Mouse (Mus musculus): Measurements from ENCODE around the gene Rnase12. TPM values are rescaled to one million over a fixed set of nuclear protein-coding genes. Genes with fewer than 3 reads are reported as not detected.
"Not testable (repeated sequence)": the region's sequence is repeated elsewhere in the genome, so short reads cannot be mapped to it uniquely, and the experiment has no call there.

Rnase12 gene
- polyA plus RNA-seq, 1 experiment = not detected

DNA sequence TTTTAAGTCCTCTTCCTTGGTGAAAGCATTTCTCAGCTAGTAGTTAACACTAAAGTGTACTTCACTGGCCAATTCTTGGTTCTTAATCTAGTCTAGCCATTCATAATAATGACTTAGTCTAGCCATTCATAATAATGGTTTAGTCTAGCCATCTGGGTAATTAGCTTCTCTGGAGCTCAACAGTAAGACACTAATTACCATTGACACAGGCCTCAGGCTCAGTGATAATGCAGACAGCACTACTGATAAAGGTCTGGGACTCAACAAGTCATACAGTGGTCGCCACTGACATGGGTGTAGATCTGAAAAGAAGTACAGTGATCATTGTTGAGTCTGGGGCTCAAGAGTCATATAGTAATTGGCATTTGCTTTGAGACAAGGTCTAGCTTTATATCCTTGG is 32.6 kb downstream of the Rnase12 start:
- H3K4me3 ChIP-seq (replicated peaks; ENCODE audit: control insufficient read depth, low read depth, low read length) = no peak overlapping the region
- 69% methylated on average over 1 of the region's 1 CpGs for WGBS
- no peak for TF ChIP-seq POLR2A (IDR thresholded peaks at IDR 0.05; ENCODE audit: borderline replicate concordance, control insufficient read depth, low read depth, low read length)
- no peak for TF ChIP-seq CTCF (IDR thresholded peaks at IDR 0.05; ENCODE audit: control insufficient read depth, insufficient read depth, low read length)
- no peak overlapping the region for H3K27ac ChIP-seq (ENCODE audit: control insufficient read depth, insufficient read depth, low read depth, low read length, poor library complexity)
- H3K4me1 ChIP-seq (ENCODE audit: control insufficient read depth, insufficient read depth, low read length) = no peaks in the 10 kb centered on the region; the same call in 1 of the 2 replicates

DNA sequence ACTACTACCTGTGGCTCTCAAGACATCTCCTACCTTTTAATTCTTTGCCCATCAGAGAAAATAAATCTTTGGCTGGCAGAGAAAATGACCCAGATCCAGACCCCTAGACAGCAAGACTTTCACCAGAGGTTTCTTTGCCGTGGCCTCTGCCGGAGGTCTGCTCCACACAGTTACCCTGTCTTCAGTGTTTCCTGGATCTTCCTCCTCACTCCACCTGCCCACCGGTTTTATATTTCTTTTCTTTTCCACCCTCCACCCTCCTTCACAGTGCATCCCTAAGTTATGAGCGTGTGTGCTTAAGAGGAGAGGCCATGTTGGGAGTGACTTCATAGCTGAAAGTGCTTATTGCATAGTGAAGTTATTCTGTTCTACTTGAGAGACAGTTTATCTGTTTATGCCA is 34.0 kb downstream of the Rnase12 start:
- TF ChIP-seq POLR2A (IDR thresholded peaks at IDR 0.05; ENCODE audit: borderline replicate concordance, control insufficient read depth, low read depth, low read length) = no peak
- no peak for TF ChIP-seq CTCF (IDR thresholded peaks at IDR 0.05; ENCODE audit: control insufficient read depth, insufficient read depth, low read length)
- Histone ChIP-seq H3K4me3 (replicated peaks; ENCODE audit: control insufficient read depth, low read depth, low read length) (no peak overlapping the region), H3K4me1 (ENCODE audit: control insufficient read depth, insufficient read depth, low read length) (no peaks in the 10 kb centered on the region; the same call in 1 of the 2 replicates), H3K27ac (ENCODE audit: control insufficient read depth, insufficient read depth, low read depth, low read length, poor library complexity) (no peak overlapping the region)
- WGBS = 91% methylated on average over 4 of the region's 4 CpGs

DNA sequence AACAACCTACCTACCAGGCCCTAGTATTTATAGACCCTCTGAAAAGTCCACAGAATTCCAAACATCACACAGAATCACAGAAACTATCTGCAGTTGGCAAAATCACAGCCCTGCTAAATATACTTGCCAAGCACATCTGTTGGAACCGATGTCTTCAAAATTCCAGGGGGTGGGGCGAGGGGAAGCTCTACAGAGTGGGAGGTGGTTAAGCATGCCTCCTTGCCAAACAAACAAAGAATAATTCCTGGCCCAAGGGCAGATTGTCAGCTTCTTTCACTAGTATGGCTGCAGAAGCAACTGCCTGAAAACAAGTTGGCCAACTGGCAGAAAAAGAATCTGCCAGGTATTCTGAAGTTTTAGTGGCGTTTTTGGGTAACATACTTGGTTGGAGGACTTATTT is 40.2 kb downstream of the Rnase12 start:
- Histone ChIP-seq H3K27ac (ENCODE audit: control insufficient read depth, insufficient read depth, low read depth, low read length, poor library complexity) (no peak overlapping the region), H3K4me1 (ENCODE audit: control insufficient read depth, insufficient read depth, low read length) (no peaks in the 10 kb centered on the region; the same call in 1 of the 2 replicates), H3K4me3 (replicated peaks; ENCODE audit: control insufficient read depth, low read depth, low read length) (no peak overlapping the region)
- WGBS = 81% methylated on average over 3 of the region's 3 CpGs
- TF ChIP-seq POLR2A (IDR thresholded peaks at IDR 0.05; ENCODE audit: borderline replicate concordance, control insufficient read depth, low read depth, low read length) = no peak
- no peak for TF ChIP-seq CTCF (IDR thresholded peaks at IDR 0.05; ENCODE audit: control insufficient read depth, insufficient read depth, low read length)

DNA sequence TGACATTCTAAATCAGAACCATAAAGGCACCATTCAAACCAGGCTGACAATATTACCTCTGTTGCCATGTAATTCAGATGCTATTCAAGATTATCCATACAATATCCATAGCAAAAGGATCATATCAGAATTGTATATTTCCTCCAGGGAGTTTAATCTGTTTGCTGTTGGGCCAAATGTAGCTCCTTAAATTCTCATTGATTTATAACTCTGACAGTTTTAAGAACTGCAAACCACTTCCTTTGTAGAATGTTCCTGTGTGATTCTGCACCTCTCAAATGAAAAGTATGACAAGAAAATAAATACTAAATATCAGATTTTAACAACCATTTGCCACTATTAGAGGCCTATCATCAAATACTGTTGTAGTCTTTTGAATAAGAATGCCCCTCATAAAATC is 41.7 kb downstream of the Rnase12 start:
- no peak overlapping the region for H3K27ac ChIP-seq (ENCODE audit: control insufficient read depth, insufficient read depth, low read depth, low read length, poor library complexity)
- no peaks in the 10 kb centered on the region for H3K4me1 ChIP-seq (ENCODE audit: control insufficient read depth, insufficient read depth, low read length)
- H3K4me3 ChIP-seq (replicated peaks; ENCODE audit: control insufficient read depth, low read depth, low read length) = no peak overlapping the region
- no peak for TF ChIP-seq CTCF (IDR thresholded peaks at IDR 0.05; ENCODE audit: control insufficient read depth, insufficient read depth, low read length)
- TF ChIP-seq POLR2A (IDR thresholded peaks at IDR 0.05; ENCODE audit: borderline replicate concordance, control insufficient read depth, low read depth, low read length) = no peak

DNA sequence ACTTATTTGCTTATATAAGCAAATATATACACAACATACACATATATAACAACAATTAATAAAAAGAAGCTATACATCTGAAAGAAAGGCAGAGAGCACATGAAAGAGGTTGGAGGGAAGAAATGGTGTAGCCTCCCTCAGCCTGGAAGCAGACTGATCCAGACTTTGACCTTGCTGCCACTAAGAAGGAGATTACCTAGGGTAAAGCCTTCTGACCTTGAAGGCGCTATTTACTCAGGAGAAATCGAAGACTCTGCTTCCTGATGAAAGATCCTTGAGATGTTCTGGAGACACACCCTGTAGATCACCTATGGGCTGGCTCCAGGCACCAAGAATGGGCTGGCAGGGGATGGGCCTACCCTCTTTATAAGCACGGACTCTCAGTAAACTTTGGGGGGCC is 42.7 kb downstream of the Rnase12 start:
- H3K4me3 ChIP-seq (replicated peaks; ENCODE audit: control insufficient read depth, low read depth, low read length); H3K4me1 ChIP-seq (ENCODE audit: control insufficient read depth, insufficient read depth, low read length); H3K27ac ChIP-seq (ENCODE audit: control insufficient read depth, insufficient read depth, low read depth, low read length, poor library complexity): not testable (repeated sequence)
- 85% methylated on average over 3 of the region's 3 CpGs for WGBS

DNA sequence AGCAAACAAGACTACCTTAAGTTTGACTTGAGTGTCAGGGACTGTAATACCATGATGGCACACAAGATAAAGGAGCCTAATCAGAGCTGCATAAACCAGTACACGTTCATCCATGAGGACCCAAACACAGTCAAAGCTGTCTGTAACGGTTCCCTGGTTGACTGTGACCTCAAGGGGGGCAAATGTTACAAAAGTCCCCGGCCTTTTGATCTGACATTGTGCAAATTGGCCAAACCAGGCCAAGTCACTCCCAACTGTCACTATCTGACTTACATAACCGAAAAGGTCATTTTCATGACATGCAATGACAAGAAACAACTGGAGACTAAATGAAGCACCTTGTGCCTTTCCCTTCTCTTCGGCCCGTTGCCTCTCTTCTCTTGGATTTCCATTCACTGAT is 47.9 kb downstream of the Rnase12 start:
- WGBS = 48% methylated on average over 6 of the region's 6 CpGs
- no peak for TF ChIP-seq POLR2A (IDR thresholded peaks at IDR 0.05; ENCODE audit: borderline replicate concordance, control insufficient read depth, low read depth, low read length)
- TF ChIP-seq CTCF (IDR thresholded peaks at IDR 0.05; ENCODE audit: control insufficient read depth, insufficient read depth, low read length) = no peak
- no peak overlapping the region; the same call in 1 of the 2 replicates for H3K27ac ChIP-seq (ENCODE audit: control insufficient read depth, insufficient read depth, low read depth, low read length, poor library complexity)
- no peak overlapping the region for H3K4me3 ChIP-seq (replicated peaks; ENCODE audit: control insufficient read depth, low read depth, low read length)
- H3K4me1 ChIP-seq (ENCODE audit: control insufficient read depth, insufficient read depth, low read length) = peaks cover 3% of the 10 kb centered on the region

DNA sequence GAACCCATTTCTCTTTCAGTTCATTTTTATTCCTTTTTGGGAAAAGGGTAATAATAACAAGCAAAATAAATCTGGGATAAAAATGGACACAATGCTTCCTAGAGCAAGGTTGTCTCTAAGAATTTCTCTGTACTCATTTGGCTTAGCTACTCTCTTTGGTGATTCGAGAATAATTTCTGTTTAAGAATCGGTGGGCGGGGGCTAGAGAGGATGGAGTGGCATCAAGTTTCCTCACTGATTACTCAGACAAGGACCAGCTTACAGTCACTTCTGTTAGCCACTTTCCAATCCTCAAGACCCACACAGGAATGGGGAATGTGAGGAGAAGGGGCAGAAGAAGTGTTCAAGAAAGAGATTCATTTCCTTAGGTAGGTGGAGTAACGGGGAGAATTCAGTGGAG is 48.7 kb downstream of the Rnase12 start:
- Histone ChIP-seq H3K27ac (ENCODE audit: control insufficient read depth, insufficient read depth, low read depth, low read length, poor library complexity) (0 out of 2 replicates have a peak overlapping the region, but pooled peaks have one; percentile 11), H3K4me3 (replicated peaks; ENCODE audit: control insufficient read depth, low read depth, low read length) (no peak overlapping the region), H3K4me1 (ENCODE audit: control insufficient read depth, insufficient read depth, low read length) (peaks cover 3% of the 10 kb centered on the region)
- whole genome bisulfite sequencing = 43% methylated on average over 4 of the region's 4 CpGs
- TF ChIP-seq POLR2A (IDR thresholded peaks at IDR 0.05; ENCODE audit: borderline replicate concordance, control insufficient read depth, low read depth, low read length) (no peak), CTCF (IDR thresholded peaks at IDR 0.05; ENCODE audit: control insufficient read depth, insufficient read depth, low read length) (no peak)

DNA sequence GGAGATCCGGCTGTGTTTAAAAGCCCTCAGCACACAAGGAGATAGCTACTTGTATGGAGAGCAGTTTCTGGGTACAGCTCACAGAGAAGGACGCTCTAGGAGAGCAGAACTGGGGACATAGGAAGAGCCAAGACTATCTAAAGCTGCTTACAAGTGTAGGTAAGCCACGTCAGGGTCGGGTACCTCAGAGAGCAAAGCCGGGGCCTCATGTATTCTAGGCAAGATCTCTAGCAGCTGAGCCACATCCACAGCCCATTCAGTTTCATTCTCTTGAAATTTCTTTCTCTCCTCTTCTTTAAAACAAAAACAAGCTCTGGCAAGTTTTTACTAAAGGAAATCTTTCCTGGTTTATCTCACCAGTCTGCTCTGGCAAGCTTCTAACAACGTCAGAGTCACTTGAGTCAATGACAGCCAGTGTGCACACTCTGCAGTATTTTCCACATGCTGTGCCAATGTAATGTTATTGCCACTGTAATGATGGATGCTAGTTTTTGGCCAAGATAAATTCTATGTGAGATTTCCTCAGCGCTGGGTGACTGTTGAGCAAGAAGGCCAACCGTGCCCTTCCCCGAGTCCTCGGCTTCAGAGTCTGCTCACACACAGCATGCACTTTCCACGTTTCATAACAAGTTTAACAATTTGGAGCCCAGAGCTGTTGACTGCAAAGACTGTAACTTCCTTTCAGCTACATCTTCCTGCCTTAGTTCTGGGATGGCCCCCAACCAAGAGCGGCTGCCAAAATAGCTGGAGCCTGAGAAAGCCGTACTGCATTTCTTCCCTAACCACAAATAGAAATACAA is 49.3 kb downstream of the Rnase12 start:
- Histone ChIP-seq H3K4me1 (ENCODE audit: control insufficient read depth, insufficient read depth, low read length) (peaks cover 3% of the 10 kb centered on the region), H3K4me3 (replicated peaks; ENCODE audit: control insufficient read depth, low read depth, low read length) (no peak overlapping the region), H3K27ac (ENCODE audit: control insufficient read depth, insufficient read depth, low read depth, low read length, poor library complexity) (peak overlapping the region; percentile 46)
- TF ChIP-seq CTCF (IDR thresholded peaks at IDR 0.05; ENCODE audit: control insufficient read depth, insufficient read depth, low read length) (no peak), POLR2A (IDR thresholded peaks at IDR 0.05; ENCODE audit: borderline replicate concordance, control insufficient read depth, low read depth, low read length) (no peak)
- WGBS = 24% methylated on average over 13 of the region's 13 CpGs
